8 mouse cellular contexts compared by ENCODE assay signal in genomic region chr6:53781171-53781570, GRCm38 (mm10). TPM values are rescaled to one million over a fixed set of nuclear protein-coding genes. Genes with fewer than 3 reads are reported as not detected.
DNase-seq lines count a peak whose midpoint lies in the region; ATAC-seq and TF ChIP-seq lines count a peak whose summit lies in the region.

No protein-coding gene starts in this region.

- peak; percentile 35 for TF ChIP-seq RAD21 in MEL (IDR thresholded peaks at IDR 0.05; ENCODE audit: low read depth, low read length)

- peak; percentile 67 to 68 for DNase-seq in B cell, adult 2 months
- peak; percentile 46 for DNase-seq in MEL (ENCODE audit: low read depth, low spot score)
- DNase-seq in cerebellum, postnatal 36 days, result peak; percentile 54 to 58
- DNase-seq in layer of hippocampus, adult 2 months (ENCODE audit: low spot score in 2 of 2), result peak; percentile 39 to 56
- DNase-seq in urinary bladder, adult 2 months (ENCODE audit: low spot score), result no peak

- H3K36me3 ChIP-seq in intestine, postnatal 0 days (ENCODE audit: control insufficient read depth, insufficient read depth), result no peaks in the 10 kb centered on the region
- no peaks in the 10 kb centered on the region for H3K36me3 ChIP-seq in intestine, embryonic 15.5 days
- H3K36me3 ChIP-seq in MEL (ENCODE audit: control insufficient read depth in 1 of 2, insufficient read depth in 2 of 2, low read length in 2 of 2), result no peaks in the 10 kb centered on the region
- H3K36me3 ChIP-seq in midbrain, embryonic 13.5 days, result no peaks in the 10 kb centered on the region

- H3K4me3 ChIP-seq in intestine, postnatal 0 days (ENCODE audit: low read depth, low read length), result no peak overlapping the region
- H3K4me3 ChIP-seq in intestine, embryonic 15.5 days (replicated peaks), result no peak overlapping the region
- H3K4me3 ChIP-seq in MEL (ENCODE audit: control insufficient read depth in 1 of 2, insufficient read depth in 1 of 2, low read depth in 2 of 2, low read length in 2 of 2), result no peak overlapping the region
- H3K4me3 ChIP-seq in layer of hippocampus, adult 2 months, result no peak overlapping the region
- no peak overlapping the region for H3K4me3 ChIP-seq in midbrain, embryonic 13.5 days (replicated peaks)

- no peak for ATAC-seq in intestine, postnatal 0 days
- no peak for ATAC-seq in intestine, embryonic 15.5 days
- 0 out of 2 replicates have a peak, but pooled peaks have one; percentile 37 for ATAC-seq in midbrain, embryonic 13.5 days

- TF ChIP-seq EP300 in MEL (IDR thresholded peaks at IDR 0.05; ENCODE audit: low read depth in 1 of 2, low read length in 2 of 2), result no peak

- no peaks in the 10 kb centered on the region for H3K27me3 ChIP-seq in intestine, postnatal 0 days (replicated peaks; ENCODE audit: control insufficient read depth, insufficient read depth, low read length)
- H3K27me3 ChIP-seq in intestine, embryonic 15.5 days (replicated peaks), result no peaks in the 10 kb centered on the region
- no peaks in the 10 kb centered on the region for H3K27me3 ChIP-seq in MEL (ENCODE audit: control insufficient read depth in 1 of 2, insufficient read depth in 2 of 2, low read length in 2 of 2)
- H3K27me3 ChIP-seq in midbrain, embryonic 13.5 days, result 0 out of 2 replicates have a peak, but pooled peaks cover 15% of the 10 kb centered on the region

- no peaks in the 10 kb centered on the region for H3K9me3 ChIP-seq in intestine, postnatal 0 days (ENCODE audit: control insufficient read depth)
- H3K9me3 ChIP-seq in intestine, embryonic 15.5 days, result no peaks in the 10 kb centered on the region
- no peaks in the 10 kb centered on the region for H3K9me3 ChIP-seq in MEL (replicated peaks; ENCODE audit: insufficient read depth, low read length)
- H3K9me3 ChIP-seq in midbrain, embryonic 13.5 days, result no peaks in the 10 kb centered on the region

- H3K79me2 ChIP-seq in MEL (ENCODE audit: control insufficient read depth, insufficient read depth, low read length, poor library complexity), result no peaks in the 10 kb centered on the region

- WGBS in intestine, postnatal 0 days, result 8% methylated on average over 4 of the region's 4 CpGs
- WGBS in intestine, embryonic 15.5 days, result 7% methylated on average over 4 of the region's 4 CpGs
- 13% methylated on average over 4 of the region's 4 CpGs for WGBS in midbrain, embryonic 13.5 days

- no peaks in the 10 kb centered on the region for H3K4me1 ChIP-seq in intestine, postnatal 0 days (replicated peaks; ENCODE audit: control insufficient read depth, insufficient read depth, low read length)
- no peaks in the 10 kb centered on the region for H3K4me1 ChIP-seq in intestine, embryonic 15.5 days (replicated peaks)
- no peaks in the 10 kb centered on the region for H3K4me1 ChIP-seq in MEL (ENCODE audit: control insufficient read depth in 1 of 2, insufficient read depth in 2 of 2, low read length in 2 of 2)
- H3K4me1 ChIP-seq in midbrain, embryonic 13.5 days (replicated peaks), result no peaks in the 10 kb centered on the region

- H3K4me2 ChIP-seq in intestine, postnatal 0 days (replicated peaks; ENCODE audit: low read depth), result no peak overlapping the region
- no peak overlapping the region for H3K4me2 ChIP-seq in intestine, embryonic 15.5 days (replicated peaks)
- H3K4me2 ChIP-seq in midbrain, embryonic 13.5 days (replicated peaks), result no peak overlapping the region

- H3K27ac ChIP-seq in intestine, postnatal 0 days (ENCODE audit: low read depth, low read length), result no peak overlapping the region
- H3K27ac ChIP-seq in intestine, embryonic 15.5 days, result no peak overlapping the region
- H3K27ac ChIP-seq in MEL (ENCODE audit: control insufficient read depth, low read depth, low read length), result no peak overlapping the region
- no peak overlapping the region for H3K27ac ChIP-seq in layer of hippocampus, adult 2 months
- no peak overlapping the region for H3K27ac ChIP-seq in midbrain, embryonic 13.5 days

- peak; percentile 88 for TF ChIP-seq CTCF in intestine, postnatal 0 days (IDR thresholded peaks at IDR 0.05; ENCODE audit: low read depth)
- peak; percentile 39 to 57 (median 51) for TF ChIP-seq CTCF in MEL (IDR thresholded peaks at IDR 0.05 in 2 of 3, conservative IDR thresholded peaks at IDR 0.05 in 1 of 3; ENCODE audit: control insufficient read depth in 1 of 3, insufficient read depth in 1 of 3, low read depth in 2 of 3, low read length in 3 of 3, poor library complexity in 1 of 3, severe bottlenecking in 1 of 3)
- TF ChIP-seq CTCF in layer of hippocampus, adult 2 months (conservative IDR thresholded peaks at IDR 0.05), result peak; percentile 97

- H3K9ac ChIP-seq in intestine, postnatal 0 days (ENCODE audit: low read depth, low read length), result no peak overlapping the region
- H3K9ac ChIP-seq in intestine, embryonic 15.5 days, result no peak overlapping the region
- no peak overlapping the region for H3K9ac ChIP-seq in MEL (ENCODE audit: control insufficient read depth, low read depth, low read length, poor library complexity, severe bottlenecking)
- H3K9ac ChIP-seq in midbrain, embryonic 13.5 days (replicated peaks), result no peak overlapping the region

- TF ChIP-seq POLR2A in MEL (IDR thresholded peaks at IDR 0.05; ENCODE audit: control insufficient read depth in 1 of 2, insufficient read depth in 1 of 2, low read depth in 1 of 2, low read length in 2 of 2, poor library complexity in 1 of 2), result no peak

TF ChIP-seq in MEL, 35 proteins besides CTCF, POLR2A, EP300 and RAD21:
- TF ChIP-seq MXI1 (IDR thresholded peaks at IDR 0.05; ENCODE audit: low read depth, low read length) (no peak), MYC (IDR thresholded peaks at IDR 0.05; ENCODE audit: low read depth, low read length) (no peak), ZKSCAN1 (IDR thresholded peaks at IDR 0.05; ENCODE audit: low read depth, low read length) (no peak), ZMIZ1 (IDR thresholded peaks at IDR 0.05; ENCODE audit: low read depth, low read length) (no peak), ZNF384 (IDR thresholded peaks at IDR 0.05; ENCODE audit: low read depth, low read length) (0 out of 2 replicates have a peak, but pooled peaks have one; percentile 15), SMC3 (IDR thresholded peaks at IDR 0.05; ENCODE audit: low read depth, low read length) (peak; percentile 44)

RNA-seq across cellular contexts. Expression of gene Tril, which starts 39.5 kb away (rescaled TPM):
- 5.7 TPM in 2 replicates for polyA plus RNA-seq in intestine, postnatal 0 days (2015; fragmentation: Nextera tagmentation; extraction: Ambion mirVana)
- 14.6 and 17.4 TPM in 2 replicates for polyA plus RNA-seq in intestine, embryonic 15.5 days (2015; fragmentation: Nextera tagmentation; extraction: Ambion mirVana)
- not detected in 2 replicates for total RNA-seq in MEL (2012; rRNA removed)
- not detected for polyA plus RNA-seq in MEL (2012; ENCODE audit: insufficient read depth in 1 of 2, insufficient read length in 2 of 2, low read depth in 1 of 2, low replicate concordance in 2 of 2, missing spikeins in 1 of 2)
- total RNA-seq in layer of hippocampus, adult 2 months (2021), result 10 to 100 TPM; 32.2 to 35.7 TPM
- polyA plus RNA-seq in midbrain, embryonic 13.5 days (2015; fragmentation: Nextera tagmentation; extraction: Ambion mirVana), result 10.2 and 12.3 TPM in 2 replicates
- polyA plus RNA-seq in urinary bladder, adult 2 months (2012; rRNA removed), result 8.7 and 12.6 TPM in 2 replicates
